Comparison of ENCODE assay signal across 8 mouse cellular contexts in genomic region chr1:171288328-171288727, GRCm38 (mm10). TPM values are rescaled to one million over a fixed set of nuclear protein-coding genes. Genes with fewer than 3 reads are reported as not detected.
DNase-seq lines count a peak whose midpoint lies in the region; ATAC-seq and TF ChIP-seq lines count a peak whose summit lies in the region.

No protein-coding gene starts in this region.

- DNase-seq in heart, adult 8-10 months (ENCODE audit: low spot score) = no peak
- DNase-seq in liver, embryonic 13.5 days = no peak
- no peak for DNase-seq in thymus, postnatal 4 days
- DNase-seq in Muller cell, postnatal 12 days (ENCODE audit: inconsistent ontology term) = no peak
- no peak for DNase-seq in frontal cortex, postnatal 14 days (ENCODE audit: low spot score in 2 of 2)

- WGBS in heart, embryonic 11.5 days (ENCODE audit: insufficient replicate concordance) = 63% methylated on average over 4 of the region's 4 CpGs
- WGBS in forebrain, embryonic 13.5 days = 70% methylated on average over 4 of the region's 4 CpGs
- 63% methylated on average over 4 of the region's 4 CpGs for WGBS in liver, embryonic 13.5 days (ENCODE audit: insufficient replicate concordance)

- no peaks in the 10 kb centered on the region for H3K27me3 ChIP-seq in heart, embryonic 11.5 days (ENCODE audit: control insufficient read depth, insufficient read depth, low read length)
- H3K27me3 ChIP-seq in E14TG2a.4 (ENCODE audit: insufficient read depth, low read length) = no peaks in the 10 kb centered on the region
- H3K27me3 ChIP-seq in forebrain, embryonic 13.5 days = no peaks in the 10 kb centered on the region
- H3K27me3 ChIP-seq in liver, embryonic 13.5 days = no peaks in the 10 kb centered on the region

- TF ChIP-seq CTCF in E14TG2a.4 (conservative IDR thresholded peaks at IDR 0.05; ENCODE audit: low read length) = no peak

- no peaks in the 10 kb centered on the region for H3K9me3 ChIP-seq in heart, embryonic 11.5 days (replicated peaks; ENCODE audit: control insufficient read depth, low read length)
- no peaks in the 10 kb centered on the region for H3K9me3 ChIP-seq in E14TG2a.4 (ENCODE audit: low read length)
- no peaks in the 10 kb centered on the region for H3K9me3 ChIP-seq in forebrain, embryonic 13.5 days (replicated peaks)
- H3K9me3 ChIP-seq in liver, embryonic 13.5 days (replicated peaks) = no peaks in the 10 kb centered on the region

- H3K27ac ChIP-seq in heart, embryonic 11.5 days (ENCODE audit: low read depth, low read length) = peak overlapping the region; percentile 17; the same call in 1 of the 2 replicates
- H3K27ac ChIP-seq in forebrain, embryonic 13.5 days = peak overlapping the region; percentile 94
- peak overlapping the region; percentile 62 for H3K27ac ChIP-seq in liver, embryonic 13.5 days

- H3K4me3 ChIP-seq in heart, embryonic 11.5 days (ENCODE audit: low read depth, low read length) = peak overlapping the region; percentile 97
- H3K4me3 ChIP-seq in E14TG2a.4 (replicated peaks; ENCODE audit: low read length) = peak overlapping the region; percentile 98
- H3K4me3 ChIP-seq in forebrain, embryonic 13.5 days = peak overlapping the region; percentile 80; the same call in 1 of the 2 replicates
- peak overlapping the region; percentile 93; the same call in 1 of the 2 replicates for H3K4me3 ChIP-seq in liver, embryonic 13.5 days (replicated peaks)

- peak overlapping the region; percentile 100; the same call in 1 of the 2 replicates for H3K9ac ChIP-seq in heart, embryonic 11.5 days (ENCODE audit: low read depth, low read length)
- H3K9ac ChIP-seq in forebrain, embryonic 13.5 days = peak overlapping the region; percentile 48; the same call in 1 of the 2 replicates
- peak overlapping the region; percentile 96 for H3K9ac ChIP-seq in liver, embryonic 13.5 days

- H3K4me1 ChIP-seq in heart, embryonic 11.5 days (ENCODE audit: control insufficient read depth, insufficient read depth, low read length) = peaks cover 14% of the 10 kb centered on the region
- peaks cover 81% of the 10 kb centered on the region for H3K4me1 ChIP-seq in E14TG2a.4 (replicated peaks; ENCODE audit: low read depth, low read length)
- peaks cover 33% of the 10 kb centered on the region for H3K4me1 ChIP-seq in forebrain, embryonic 13.5 days
- H3K4me1 ChIP-seq in liver, embryonic 13.5 days (replicated peaks) = peaks cover 75% of the 10 kb centered on the region

- ATAC-seq in heart, embryonic 11.5 days (replicated peaks; ENCODE audit: insufficient number of reproducible peaks, low FRiP score, low TSS enrichment) = no peak
- no peak for ATAC-seq in forebrain, embryonic 13.5 days
- no peak for ATAC-seq in liver, embryonic 13.5 days (ENCODE audit: low read depth)

- peak overlapping the region; percentile 83 for H3K4me2 ChIP-seq in heart, embryonic 11.5 days
- H3K4me2 ChIP-seq in forebrain, embryonic 13.5 days = peak overlapping the region; percentile 70
- peak overlapping the region; percentile 83 for H3K4me2 ChIP-seq in liver, embryonic 13.5 days

- peaks cover 9% of the 10 kb centered on the region; the same call in 1 of the 2 replicates for H3K36me3 ChIP-seq in heart, embryonic 11.5 days (ENCODE audit: control insufficient read depth, insufficient read depth, low read length)
- peaks cover 56% of the 10 kb centered on the region for H3K36me3 ChIP-seq in E14TG2a.4 (ENCODE audit: insufficient read depth, low read length)
- H3K36me3 ChIP-seq in forebrain, embryonic 13.5 days (ENCODE audit: poor library complexity, severe bottlenecking) = peaks cover 57% of the 10 kb centered on the region
- H3K36me3 ChIP-seq in liver, embryonic 13.5 days = peaks cover 52% of the 10 kb centered on the region

RNA-seq across cellular contexts. Expression of gene Usp21, which starts 0.5 kb away (rescaled TPM):
- 51.2 TPM in 2 replicates for polyA plus RNA-seq in heart, embryonic 11.5 days (2014; fragmentation: Nextera tagmentation; extraction: Ambion mirVana)
- 10 to 100 TPM; 18.9 to 21.1 (median 19.9) TPM for total RNA-seq in heart, adult 8-10 months (2022)
- 122 and 125 TPM in 2 replicates for polyA plus RNA-seq in forebrain, embryonic 13.5 days (2015; fragmentation: Nextera tagmentation; extraction: Ambion mirVana)
- 25.8 and 26.7 TPM in 2 replicates for polyA plus RNA-seq in liver, embryonic 13.5 days (2015; fragmentation: Nextera tagmentation; extraction: Ambion mirVana)

RNA-seq across cellular contexts. Expression of gene Ufc1, which starts 6.5 kb away (rescaled TPM):
- polyA plus RNA-seq in heart, embryonic 11.5 days (2014; fragmentation: Nextera tagmentation; extraction: Ambion mirVana) = 90.3 and 92.9 TPM in 2 replicates
- 10 to 100 TPM; 88.2 to 96.3 (median 90.7) TPM for total RNA-seq in heart, adult 8-10 months (2022)
- 118 and 120 TPM in 2 replicates for polyA plus RNA-seq in forebrain, embryonic 13.5 days (2015; fragmentation: Nextera tagmentation; extraction: Ambion mirVana)
- polyA plus RNA-seq in liver, embryonic 13.5 days (2015; fragmentation: Nextera tagmentation; extraction: Ambion mirVana) = 53.3 and 57.1 TPM in 2 replicates

RNA-seq across cellular contexts. Expression of gene Ppox, which starts 7.3 kb away (rescaled TPM):
- 59.9 and 60.7 TPM in 2 replicates for polyA plus RNA-seq in heart, embryonic 11.5 days (2014; fragmentation: Nextera tagmentation; extraction: Ambion mirVana)
- 10 to 100 TPM; 11.9 to 16.6 (median 12.7) TPM for total RNA-seq in heart, adult 8-10 months (2022)
- polyA plus RNA-seq in forebrain, embryonic 13.5 days (2015; fragmentation: Nextera tagmentation; extraction: Ambion mirVana) = 50.3 and 51.0 TPM in 2 replicates
- polyA plus RNA-seq in liver, embryonic 13.5 days (2015; fragmentation: Nextera tagmentation; extraction: Ambion mirVana) = 174 and 175 TPM in 2 replicates

RNA-seq across cellular contexts. Expression of gene B4galt3, which starts 18.2 kb away (rescaled TPM):
- polyA plus RNA-seq in heart, embryonic 11.5 days (2014; fragmentation: Nextera tagmentation; extraction: Ambion mirVana) = 48.4 and 49.4 TPM in 2 replicates
- 10 to 100 TPM; 15.4 to 20.8 (median 19.1) TPM for total RNA-seq in heart, adult 8-10 months (2022)
- 89.0 and 95.3 TPM in 2 replicates for polyA plus RNA-seq in forebrain, embryonic 13.5 days (2015; fragmentation: Nextera tagmentation; extraction: Ambion mirVana)
- 24.9 and 26.5 TPM in 2 replicates for polyA plus RNA-seq in liver, embryonic 13.5 days (2015; fragmentation: Nextera tagmentation; extraction: Ambion mirVana)

RNA-seq across cellular contexts. Expression of gene Ndufs2, which starts 37.1 kb away (rescaled TPM):
- polyA plus RNA-seq in heart, embryonic 11.5 days (2014; fragmentation: Nextera tagmentation; extraction: Ambion mirVana) = 446 and 471 TPM in 2 replicates
- total RNA-seq in heart, adult 8-10 months (2022) = 1,000 to 10,000 TPM; 1,619 to 1,708 (median 1,672) TPM
- polyA plus RNA-seq in forebrain, embryonic 13.5 days (2015; fragmentation: Nextera tagmentation; extraction: Ambion mirVana) = 216 and 221 TPM in 2 replicates
- 152 and 167 TPM in 2 replicates for polyA plus RNA-seq in liver, embryonic 13.5 days (2015; fragmentation: Nextera tagmentation; extraction: Ambion mirVana)

Comparison
In these comparisons a context has a peak if more than half of its experiments do, and no peak if none do; other contexts are left out.
1. H3K27ac ChIP-seq: peak in every context shown above with its lines; median percentile 94 in forebrain, embryonic 13.5 days; 62 in liver, embryonic 13.5 days; 17 in heart, embryonic 11.5 days.
2. H3K9ac ChIP-seq: peak in every context shown above with its lines; median percentile 100 in heart, embryonic 11.5 days; 96 in liver, embryonic 13.5 days; 48 in forebrain, embryonic 13.5 days.